Mouse (Mus musculus) spleen, adult 2 months (tissue): ENCODE results near the gene Kcnk4.

Experiments
- CTCF ChIP-seq: fragments of 200-500 bp; IDR thresholded peaks from 2 replicates; pipeline ENCODE4 v1.5.1; 2011; ENCODE audit warnings: mild to moderate bottlenecking, inconsistent platforms; ENCODE audit not compliant: insufficient read depth, insufficient read length, insufficient replicate concordance; ENCODE audit errors: extremely low read depth
- POLR2A ChIP-seq: fragments of 200-500 bp; IDR thresholded peaks from 2 replicates; pipeline ENCODE4 v1.6.1; 2011; ENCODE audit warnings: low read depth, low read length, inconsistent platforms

GRCm38 (mm10) chr19:6979001-6979479, 44.7 kb upstream of the Kcnk4 start:
- TF ChIP-seq CTCF = no peak
- TF ChIP-seq POLR2A = no peak
